Mouse (Mus musculus) E14TG2a.4 (cell line): ENCODE measurements around the gene Vav3.

Experiments
- H3K27me3 ChIP-seq: 2 replicates; pipeline ENCODE4 v1.6.1; 2014; ENCODE audit warnings: low read length, control low read depth; ENCODE audit not compliant: insufficient read depth
- H3K36me3 ChIP-seq: 2 replicates; pipeline ENCODE4 v1.6.1; 2014; ENCODE audit warnings: low read length, control low read depth; ENCODE audit not compliant: insufficient read depth
- H3K4me1 ChIP-seq: replicated peaks from 2 replicates; pipeline ENCODE4 v1.6.1; 2014; ENCODE audit warnings: low read depth, low read length, control low read depth
- H3K4me3 ChIP-seq: replicated peaks from 2 replicates; pipeline ENCODE4 v1.5.1; 2014; ENCODE audit warnings: mild to moderate bottlenecking, low read length
- H3K9me3 ChIP-seq: 2 replicates; pipeline ENCODE4 v1.6.1; 2014; ENCODE audit warnings: low read length, control low read depth
- CTCF ChIP-seq: conservative IDR thresholded peaks from 2 replicates; pipeline ENCODE4 v1.5.1; 2014; ENCODE audit warnings: low read length
- NANOG ChIP-seq: IDR thresholded peaks from 2 replicates; pipeline ENCODE4 v1.6.1; 2014; ENCODE audit warnings: borderline replicate concordance, low read length, mixed read lengths
- POU5F1 ChIP-seq: IDR thresholded peaks from 2 replicates; pipeline ENCODE4 v1.6.1; 2014; ENCODE audit warnings: low read length, borderline replicate concordance

Vav3 gene

GRCm38 (mm10) chr3:109378278-109378677 lies 37.8 kb downstream of the Vav3 start:
- H3K9me3 ChIP-seq: no peaks in the 10 kb centered on the region
- H3K4me1 ChIP-seq: no peaks in the 10 kb centered on the region
- no peak overlapping the region for H3K4me3 ChIP-seq
- H3K27me3 ChIP-seq: no peaks in the 10 kb centered on the region
- H3K36me3 ChIP-seq: no peaks in the 10 kb centered on the region
- TF ChIP-seq CTCF (no peak), POU5F1 (no peak), NANOG (no peak)

GRCm38 (mm10) chr3:109378684-109379083 lies 38.2 kb downstream of the Vav3 start:
- Histone ChIP-seq H3K27me3 (no peaks in the 10 kb centered on the region), H3K9me3 (no peaks in the 10 kb centered on the region), H3K4me3 (no peak overlapping the region), H3K36me3 (no peaks in the 10 kb centered on the region), H3K4me1 (no peaks in the 10 kb centered on the region)
- no peak for TF ChIP-seq POU5F1
- TF ChIP-seq CTCF: no peak
- no peak for TF ChIP-seq NANOG

GRCm38 (mm10) chr3:109388730-109389129 lies 48.3 kb downstream of the Vav3 start:
- Histone ChIP-seq H3K27me3 (no peaks in the 10 kb centered on the region), H3K9me3 (no peaks in the 10 kb centered on the region), H3K4me3 (no peak overlapping the region), H3K36me3 (no peaks in the 10 kb centered on the region), H3K4me1 (no peaks in the 10 kb centered on the region)
- TF ChIP-seq NANOG: no peak
- no peak for TF ChIP-seq CTCF
- no peak for TF ChIP-seq POU5F1

DNA sequence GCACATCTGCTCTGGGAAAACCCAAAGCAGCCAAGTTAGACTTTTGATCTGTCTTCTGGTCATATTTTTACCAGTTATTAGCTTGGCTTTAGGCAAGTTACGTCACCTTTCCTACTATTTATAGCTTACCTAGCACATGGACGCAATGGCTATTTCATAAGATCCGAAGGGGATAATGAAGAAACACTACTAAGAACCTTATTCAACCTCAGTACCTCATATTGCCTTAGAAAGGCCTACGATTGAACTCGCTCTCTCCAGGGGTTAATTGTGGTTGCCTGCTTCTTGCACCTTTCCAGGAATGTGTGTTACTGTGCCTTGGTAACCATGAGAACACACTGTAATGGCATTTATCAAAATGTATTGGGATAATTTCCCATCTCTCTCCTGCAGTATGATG lies 61.1 kb downstream of the Vav3 start:
- Histone ChIP-seq H3K4me1 (no peaks in the 10 kb centered on the region), H3K9me3 (no peaks in the 10 kb centered on the region), H3K36me3 (no peaks in the 10 kb centered on the region), H3K27me3 (no peaks in the 10 kb centered on the region), H3K4me3 (no peak overlapping the region)
- TF ChIP-seq POU5F1 (no peak), NANOG (no peak), CTCF (no peak)

GRCm38 (mm10) chr3:109411294-109411693 lies 70.8 kb downstream of the Vav3 start:
- Histone ChIP-seq H3K36me3 (no peaks in the 10 kb centered on the region), H3K4me3 (no peak overlapping the region), H3K4me1 (no peaks in the 10 kb centered on the region), H3K9me3 (peaks cover 4% of the 10 kb centered on the region; the same call in 1 of the 2 replicates), H3K27me3 (no peaks in the 10 kb centered on the region)
- TF ChIP-seq NANOG (no peak), POU5F1 (no peak), CTCF (no peak)

GRCm38 (mm10) chr3:109420403-109420802 lies 80.0 kb downstream of the Vav3 start:
- TF ChIP-seq POU5F1: no peak
- TF ChIP-seq NANOG: no peak
- no peak for TF ChIP-seq CTCF
- Histone ChIP-seq H3K9me3 (no peaks in the 10 kb centered on the region), H3K36me3 (no peaks in the 10 kb centered on the region)

DNA sequence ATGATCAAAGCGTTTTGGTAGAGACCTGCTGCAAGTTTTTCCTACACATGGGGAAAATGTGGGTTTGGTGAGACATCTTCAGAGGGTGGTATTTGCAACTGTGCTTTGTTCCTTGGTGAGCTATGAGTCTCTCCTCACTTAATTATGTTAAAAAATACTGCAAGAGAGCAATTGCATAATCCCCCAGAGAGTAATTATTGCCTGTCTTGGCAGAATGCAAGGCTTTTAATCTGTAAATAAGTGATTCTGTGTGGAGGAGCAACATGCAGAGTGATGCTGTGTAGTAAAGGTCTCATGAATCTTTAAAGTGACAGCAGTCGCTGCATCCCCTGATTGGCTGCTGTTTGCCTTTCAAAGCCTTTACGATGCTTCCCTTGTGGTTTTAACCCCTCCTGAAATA lies 80.6 kb downstream of the Vav3 start:
- TF ChIP-seq CTCF (no peak), NANOG (no peak), POU5F1 (no peak)
- no peaks in the 10 kb centered on the region for H3K36me3 ChIP-seq

More at GRCm38 (mm10) chr3:109420403-109420802, 80.0 kb downstream of the Vav3 start:
- H3K4me1 ChIP-seq: no peaks in the 10 kb centered on the region
- H3K27me3 ChIP-seq: no peaks in the 10 kb centered on the region
- no peak overlapping the region for H3K4me3 ChIP-seq

GRCm38 (mm10) chr3:109423440-109424079 lies 83.1 kb downstream of the Vav3 start:
- no peaks in the 10 kb centered on the region for H3K36me3 ChIP-seq
- no peak overlapping the region for H3K4me3 ChIP-seq
- no peaks in the 10 kb centered on the region for H3K4me1 ChIP-seq
- TF ChIP-seq CTCF (no peak), POU5F1 (no peak), NANOG (no peak)
- no peaks in the 10 kb centered on the region for H3K27me3 ChIP-seq
- no peaks in the 10 kb centered on the region for H3K9me3 ChIP-seq

More for the DNA sequence above, 80.6 kb downstream of the Vav3 start:
- H3K4me3 ChIP-seq: no peak overlapping the region
- no peaks in the 10 kb centered on the region for H3K9me3 ChIP-seq
- no peaks in the 10 kb centered on the region for H3K4me1 ChIP-seq
- H3K27me3 ChIP-seq: no peaks in the 10 kb centered on the region

- Histone ChIP-seq H3K4me1 (no peaks in the 10 kb centered on the region), H3K9me3 (no peaks in the 10 kb centered on the region), H3K27me3 (no peaks in the 10 kb centered on the region), H3K4me3 (no peak overlapping the region), H3K36me3 (no peaks in the 10 kb centered on the region)
- TF ChIP-seq CTCF (no peak), NANOG (no peak), POU5F1 (no peak)
Observed at GRCm38 (mm10) chr3:109431285-109431684, 90.8 kb downstream of the Vav3 start.
